9 mouse cellular contexts compared by ENCODE assay signal in genomic region chr7:30205383-30205782, GRCm38 (mm10). TPM values are rescaled to one million over a fixed set of nuclear protein-coding genes. Genes with fewer than 3 reads are reported as not detected.
DNase-seq lines count a peak whose midpoint lies in the region; ATAC-seq lines count a peak whose summit lies in the region.
"Had no signal": no experiment of that assay in that cellular context is flagged by ENCODE, and none has a peak within 500 bp of the region (broad histone marks: within the 10 kb centered on the region; RNA-seq: fewer than 3 reads in every experiment).

No protein-coding gene starts in this region.

- H3K4me1 ChIP-seq in limb, embryonic 10.5 days = no peaks in the 10 kb centered on the region
- H3K4me1 ChIP-seq: limb, embryonic 15.5 days had no signal

- no peak for ATAC-seq in frontal cortex, adult (ENCODE audit: low TSS enrichment)

- H3K27ac ChIP-seq in limb, embryonic 10.5 days = no peak overlapping the region
- H3K27ac ChIP-seq: limb, embryonic 15.5 days had no signal

- no peak overlapping the region for H3K4me3 ChIP-seq in limb, embryonic 10.5 days
- H3K4me3 ChIP-seq: limb, embryonic 15.5 days had no signal

- WGBS in limb, embryonic 10.5 days = 6% methylated on average over 2 of the region's 2 CpGs

- no peaks in the 10 kb centered on the region for H3K9me3 ChIP-seq in limb, embryonic 10.5 days (replicated peaks)
- H3K9me3 ChIP-seq: limb, embryonic 15.5 days had no signal

- no peaks in the 10 kb centered on the region for H3K27me3 ChIP-seq in limb, embryonic 10.5 days (ENCODE audit: low read depth, poor library complexity, severe bottlenecking)
- H3K27me3 ChIP-seq: limb, embryonic 15.5 days had no signal

- DNase-seq in layer of hippocampus, adult 11-12 months (ENCODE audit: low spot score) = peak; percentile 74
- DNase-seq in layer of hippocampus, postnatal 36 days = no peak
- DNase-seq in CD8-positive naive resting alpha-beta T cell, adult 2 months (ENCODE audit: low read depth in 2 of 2, low spot score in 2 of 2) = peak; percentile 18 to 41
- DNase-seq in adipocyte (ENCODE audit: low spot score) = peak; percentile 72
- DNase-seq in embryo, embryonic 10.5 days (ENCODE audit: low spot score) = peak; percentile 83
- DNase-seq in limb, embryonic 10.5 days (ENCODE audit: low spot score) = peak; percentile 51
- peak; percentile 51 for DNase-seq in spleen, adult 12 weeks (ENCODE audit: low spot score)

- no peaks in the 10 kb centered on the region for H3K36me3 ChIP-seq in limb, embryonic 10.5 days
- H3K36me3 ChIP-seq: limb, embryonic 15.5 days had no signal

RNA-seq across cellular contexts. Expression of gene Capns1, which starts 6.8 kb away (rescaled TPM):
- 100 to 1,000 TPM; 207 to 234 TPM for total RNA-seq in layer of hippocampus, postnatal 36 days (2021)
- 57.6 and 66.5 TPM in 2 replicates for polyA plus RNA-seq in limb, embryonic 10.5 days (2016; fragmentation: Nextera tagmentation; extraction: Ambion mirVana)

RNA-seq across cellular contexts. Expression of gene Cox7a1, which starts 21.4 kb away (rescaled TPM):
- total RNA-seq in layer of hippocampus, postnatal 36 days (2021) = 1 to 10 TPM; 3.7 to 5.0 TPM
- polyA plus RNA-seq in limb, embryonic 10.5 days (2016; fragmentation: Nextera tagmentation; extraction: Ambion mirVana) = 1.4 and 1.8 TPM in 2 replicates

RNA-seq across cellular contexts. Expression of gene Polr2i, which starts 26.4 kb away (rescaled TPM):
- total RNA-seq in layer of hippocampus, postnatal 36 days (2021) = 10 to 100 TPM; 53.1 to 65.2 TPM
- polyA plus RNA-seq in limb, embryonic 10.5 days (2016; fragmentation: Nextera tagmentation; extraction: Ambion mirVana) = 170 and 175 TPM in 2 replicates

RNA-seq across cellular contexts. Expression of gene Tbcb, which starts 26.7 kb away (rescaled TPM):
- 100 to 1,000 TPM; 118 to 127 TPM for total RNA-seq in layer of hippocampus, postnatal 36 days (2021)
- polyA plus RNA-seq in limb, embryonic 10.5 days (2016; fragmentation: Nextera tagmentation; extraction: Ambion mirVana) = 261 and 262 TPM in 2 replicates

RNA-seq across cellular contexts. Expression of gene Ovol3, which starts 30.1 kb away (rescaled TPM):
- not detected for total RNA-seq in layer of hippocampus, postnatal 36 days (2021)
- not detected in 2 replicates for polyA plus RNA-seq in limb, embryonic 10.5 days (2016; fragmentation: Nextera tagmentation; extraction: Ambion mirVana)

Comparison
In these comparisons a context has a peak if more than half of its experiments do, and no peak if none do; other contexts are left out.
1. DNase-seq: peak in layer of hippocampus, adult 11-12 months (single experiment), CD8-positive naive resting alpha-beta T cell, adult 2 months (2 of 2), adipocyte (single experiment), embryo, embryonic 10.5 days (single experiment), limb, embryonic 10.5 days (single experiment) and spleen, adult 12 weeks (single experiment); none in layer of hippocampus, postnatal 36 days (0 of 2).